Mouse (Mus musculus): ENCODE results near the gene Fam3b.

Gene Fam3b

DNA sequence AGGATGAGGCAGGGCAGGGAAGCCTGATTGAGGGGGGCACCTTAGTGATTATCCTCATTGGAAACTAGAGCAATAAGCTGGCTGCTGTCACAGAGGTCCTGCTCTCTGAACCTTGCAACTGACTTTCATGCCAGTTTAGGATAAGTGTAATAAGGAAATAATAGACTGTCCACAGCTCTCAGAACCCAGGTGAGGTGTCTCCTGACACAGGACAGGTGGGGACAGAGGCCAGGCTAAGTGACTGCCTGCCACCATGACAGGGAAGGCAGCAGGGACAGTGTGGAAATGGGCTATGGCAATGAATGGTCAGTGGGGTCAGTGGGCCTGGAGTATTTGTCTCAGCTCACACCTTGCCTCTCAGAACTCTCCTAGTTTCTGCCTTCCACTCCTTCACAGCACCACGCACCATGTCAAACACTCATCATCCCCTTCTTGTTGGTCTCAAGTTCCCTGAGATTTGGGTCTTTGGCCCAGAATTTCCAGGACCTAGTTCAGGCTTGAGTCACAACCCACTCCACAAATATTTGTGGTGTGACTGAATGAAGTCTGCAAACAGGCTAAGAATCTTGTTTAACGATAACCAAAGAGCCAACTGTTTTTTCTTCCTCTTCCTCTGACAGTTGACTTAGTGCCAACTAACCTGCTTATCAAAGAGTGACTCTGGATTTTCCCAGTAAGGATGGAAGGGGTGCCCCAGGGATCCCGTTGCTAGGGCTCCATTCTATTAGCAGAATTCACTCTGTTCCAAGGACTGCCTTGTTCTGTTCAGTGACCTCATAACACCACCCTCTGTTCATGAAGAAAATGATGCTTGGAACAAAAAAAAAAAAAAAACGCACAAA, at the start of gene Fam3b:
TSS of gene Fam3b (minus strand) at position 718 of the 842 bp plus-strand sequence.
- TF ChIP-seq GATA4 (IDR thresholded peaks at IDR 0.05; ENCODE audit: insufficient replicate concordance, low read length): no peak

DNA sequence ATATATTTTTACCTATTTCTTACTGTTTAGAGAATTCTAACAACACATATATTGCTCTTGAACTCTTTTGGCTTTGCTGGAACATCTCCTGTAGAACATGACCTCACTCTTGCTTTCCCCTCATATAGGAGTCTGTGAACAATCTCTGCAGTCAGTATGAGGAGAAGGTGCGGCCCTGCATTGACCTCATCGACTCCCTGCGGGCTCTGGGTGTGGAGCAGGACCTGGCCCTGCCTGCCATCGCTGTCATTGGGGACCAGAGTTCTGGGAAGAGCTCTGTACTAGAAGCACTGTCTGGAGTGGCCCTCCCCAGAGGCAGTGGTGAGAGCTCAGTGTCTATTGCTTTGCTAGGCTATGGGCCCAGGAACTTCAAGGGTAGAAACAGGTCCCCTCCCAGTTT, 29.7 kb upstream of the Fam3b start:
- TF ChIP-seq GATA4 (IDR thresholded peaks at IDR 0.05; ENCODE audit: insufficient replicate concordance, low read length): no peak

- no peak for TF ChIP-seq GATA4 (IDR thresholded peaks at IDR 0.05; ENCODE audit: insufficient replicate concordance, low read length)
Measured at GRCm38 (mm10) chr16:97536859-97537258, 22.2 kb upstream of the Fam3b start.

DNA sequence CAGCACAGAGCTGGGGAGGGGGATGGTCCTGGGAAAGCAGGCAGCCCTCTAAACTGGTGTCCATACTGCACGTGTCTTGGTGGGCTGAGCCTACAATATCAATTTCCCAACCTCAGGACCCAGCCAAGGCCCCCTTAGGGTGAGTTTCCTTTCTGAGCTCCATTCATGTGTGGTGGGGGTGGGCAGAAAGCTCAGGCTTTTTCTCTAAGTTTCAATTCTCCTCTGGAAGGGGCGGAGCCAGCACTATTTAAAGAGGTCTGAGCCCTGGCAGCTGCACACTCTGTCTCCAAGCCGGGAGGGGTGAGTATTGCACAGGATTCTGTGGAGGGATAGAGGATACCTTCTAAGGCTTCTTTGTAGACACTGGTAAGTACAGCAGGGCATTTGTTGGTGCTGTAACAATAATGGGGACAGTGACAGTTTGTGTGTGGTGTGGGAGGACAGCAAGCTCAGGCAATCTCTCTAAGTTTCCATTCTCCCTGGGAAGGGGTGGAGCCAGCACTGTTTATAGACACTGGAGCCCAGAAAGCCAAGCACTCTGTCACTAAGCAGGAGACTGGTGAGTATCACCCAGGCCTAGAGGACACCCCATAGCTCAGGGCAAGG, 21.3 kb upstream of the Fam3b start:
- TF ChIP-seq GATA4 (IDR thresholded peaks at IDR 0.05; ENCODE audit: insufficient replicate concordance, low read length): no peak

- peak; percentile 85 for TF ChIP-seq GATA4 (IDR thresholded peaks at IDR 0.05; ENCODE audit: insufficient replicate concordance, low read length)
Measured at GRCm38 (mm10) chr16:97534876-97535461, 20.4 kb upstream of the Fam3b start.

DNA sequence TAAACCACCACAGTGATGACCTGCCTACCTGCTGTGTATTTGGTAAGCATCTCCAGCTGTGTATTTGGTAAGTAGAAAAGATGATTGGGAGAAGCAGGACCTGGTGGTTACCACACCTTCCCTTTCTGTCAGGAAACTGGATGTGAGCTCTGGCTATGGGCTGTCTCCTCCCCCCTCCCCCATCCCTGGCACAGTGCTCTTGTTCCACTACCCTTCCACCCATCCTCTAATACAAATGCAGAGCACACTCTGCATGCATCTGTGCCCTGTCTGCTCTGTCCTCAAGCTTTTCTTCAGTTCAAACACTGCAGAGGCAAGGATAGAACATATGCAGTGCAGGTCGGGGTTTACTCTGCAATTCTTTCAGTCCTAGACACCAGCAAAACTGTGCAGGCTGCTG, 19.8 kb upstream of the Fam3b start:
- TF ChIP-seq GATA4 (IDR thresholded peaks at IDR 0.05; ENCODE audit: insufficient replicate concordance, low read length): no peak

DNA sequence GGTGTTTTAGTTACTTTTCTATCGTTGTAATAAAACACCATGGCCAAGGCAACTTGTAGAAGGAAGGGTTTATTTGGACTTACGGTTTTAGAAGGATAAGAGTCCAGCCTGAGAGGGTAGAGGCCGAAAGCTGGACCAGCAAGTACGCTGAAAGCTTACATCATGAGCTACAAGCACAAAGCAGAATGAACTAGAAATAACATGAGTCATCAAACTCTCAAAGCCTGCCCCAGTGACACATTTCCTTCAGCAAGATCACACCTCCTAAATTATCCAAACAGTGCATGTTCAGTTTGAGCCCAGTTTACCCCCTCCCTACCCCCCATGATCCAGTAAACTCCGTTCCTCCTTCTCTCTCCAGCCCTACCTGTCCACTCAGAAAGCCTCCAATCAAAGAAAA, 19.1 kb upstream of the Fam3b start:
- no peak for TF ChIP-seq GATA4 (IDR thresholded peaks at IDR 0.05; ENCODE audit: insufficient replicate concordance, low read length)

GRCm38 (mm10) chr16:97533126-97533525, 18.5 kb upstream of the Fam3b start:
- no peak for TF ChIP-seq GATA4 (IDR thresholded peaks at IDR 0.05; ENCODE audit: insufficient replicate concordance, low read length)

DNA sequence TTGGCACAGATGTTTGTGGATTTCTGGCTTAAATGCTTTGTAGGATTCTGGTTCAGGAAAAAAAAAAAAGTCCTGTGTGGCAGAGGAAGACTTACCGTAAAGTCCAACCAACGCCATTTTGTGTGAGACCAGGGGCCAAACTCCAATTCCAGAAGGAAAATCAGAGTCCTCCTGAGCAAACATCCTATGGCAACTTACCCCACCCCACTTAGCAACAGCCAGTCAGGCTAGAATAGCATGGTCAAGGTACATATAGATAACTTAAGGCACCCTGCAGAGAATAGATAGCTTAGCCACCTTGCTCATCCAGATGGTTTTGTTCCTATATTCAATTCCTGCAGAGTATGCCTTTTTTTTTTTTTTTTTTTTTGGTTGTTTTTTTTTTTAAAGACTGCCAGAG, 14.6 kb upstream of the Fam3b start:
- TF ChIP-seq GATA4 (IDR thresholded peaks at IDR 0.05; ENCODE audit: insufficient replicate concordance, low read length): no peak

DNA sequence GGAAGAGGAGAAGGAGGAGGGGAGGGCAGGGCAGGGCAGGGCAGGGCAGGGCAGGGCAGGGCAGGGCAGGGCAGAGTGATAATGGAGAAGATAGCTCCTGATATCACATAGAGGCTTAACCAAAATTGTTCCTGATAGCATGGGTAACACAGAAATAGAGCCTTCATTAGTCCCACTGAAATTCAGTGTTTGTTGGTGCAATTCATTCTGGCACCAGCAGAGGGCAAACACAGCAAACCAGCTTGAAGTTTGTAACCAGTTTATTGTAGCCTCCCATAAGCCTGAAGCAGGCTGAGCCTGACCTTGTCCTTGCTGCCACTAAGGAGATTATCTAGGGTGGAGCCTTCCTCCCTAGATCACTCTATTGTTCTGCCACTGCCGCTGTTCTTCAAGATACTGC, 8.4 kb upstream of the Fam3b start:
- no peak for TF ChIP-seq GATA4 (IDR thresholded peaks at IDR 0.05; ENCODE audit: insufficient replicate concordance, low read length)

DNA sequence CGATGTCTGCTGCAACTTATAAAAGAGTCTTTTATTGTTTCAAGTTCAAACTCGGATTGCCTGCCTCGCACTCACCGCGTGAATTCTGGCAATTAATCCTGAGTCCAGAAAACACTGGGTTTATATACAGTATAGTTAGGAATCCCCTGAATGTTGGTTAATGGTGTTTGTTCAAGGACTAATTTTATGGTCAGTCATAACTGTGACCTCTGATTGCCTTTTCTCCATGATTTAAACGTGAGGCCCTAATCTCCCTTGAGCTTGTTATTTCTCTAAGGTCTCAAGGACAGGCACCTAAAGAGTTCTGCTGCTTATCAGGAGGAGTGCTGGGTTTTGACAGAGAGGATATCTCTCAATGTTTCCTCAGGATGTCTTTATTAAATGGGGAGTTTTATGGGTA, 7.4 kb upstream of the Fam3b start:
- no peak for TF ChIP-seq GATA4 (IDR thresholded peaks at IDR 0.05; ENCODE audit: insufficient replicate concordance, low read length)

DNA sequence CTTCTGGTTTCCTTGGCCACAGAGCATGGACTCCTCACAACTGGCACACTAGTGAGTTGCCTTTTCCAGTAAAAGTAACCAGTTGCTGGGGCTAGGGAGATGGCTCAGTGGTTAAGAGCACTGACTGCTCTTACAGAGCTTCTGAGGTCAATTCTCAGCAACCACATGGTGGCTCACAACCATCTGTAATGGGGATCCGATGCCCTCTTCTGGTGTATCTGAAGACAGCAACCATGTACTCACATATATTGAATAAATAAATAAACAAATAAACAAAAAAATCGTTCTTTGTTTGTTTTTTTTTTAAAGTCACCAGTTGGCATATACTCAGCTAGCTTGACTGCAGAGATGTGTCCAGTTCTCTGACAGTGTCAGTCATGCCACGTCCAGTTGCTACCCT, 1.7 kb upstream of the Fam3b start:
- no peak for TF ChIP-seq GATA4 (IDR thresholded peaks at IDR 0.05; ENCODE audit: insufficient replicate concordance, low read length)

GRCm38 (mm10) chr16:97512347-97512751, 2.3 kb downstream of the Fam3b start:
- TF ChIP-seq GATA4 (IDR thresholded peaks at IDR 0.05; ENCODE audit: insufficient replicate concordance, low read length): no peak

GRCm38 (mm10) chr16:97511495-97511894, 3.1 kb downstream of the Fam3b start:
- no peak for TF ChIP-seq GATA4 (IDR thresholded peaks at IDR 0.05; ENCODE audit: insufficient replicate concordance, low read length)

GRCm38 (mm10) chr16:97510849-97511248, 3.8 kb downstream of the Fam3b start:
- no peak for TF ChIP-seq GATA4 (IDR thresholded peaks at IDR 0.05; ENCODE audit: insufficient replicate concordance, low read length)

DNA sequence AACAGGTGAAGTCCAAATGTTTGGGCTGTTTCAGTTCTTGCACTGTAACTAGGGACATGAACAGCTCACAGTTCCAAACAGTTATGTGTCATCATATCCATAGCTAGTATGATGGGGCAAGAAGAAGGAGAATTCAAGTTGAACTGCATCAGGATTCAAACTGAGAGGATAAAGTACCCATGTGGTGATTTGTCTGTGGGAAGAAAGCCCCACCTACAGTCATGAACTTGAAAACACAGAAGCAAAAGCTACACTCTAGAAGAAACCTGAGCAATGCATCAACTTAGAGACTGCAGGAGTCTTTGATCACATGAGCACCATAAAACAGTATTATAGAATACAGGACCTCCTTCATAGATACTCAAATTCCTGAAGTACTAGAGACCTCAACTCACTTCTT, 6.8 kb downstream of the Fam3b start:
- no peak for TF ChIP-seq GATA4 (IDR thresholded peaks at IDR 0.05; ENCODE audit: insufficient replicate concordance, low read length)

Measured in liver, adult (tissue).